Mouse (Mus musculus) adrenal gland, adult (tissue): ENCODE measurements around the gene Pamr1.

ENCODE experiments used
- DNase-seq, 2 experiments: peaks; one replicate each; pipeline ENCODE4 v3.0.0; 2022 to 2023; ENCODE audit warnings: low spot score in 1 of 2; ENCODE audit not compliant: inconsistent age in 2 of 2

Pamr1 gene

GRCm38 (mm10) chr2:102549611-102550266, at the start of gene Pamr1:
Pamr1 (plus strand) TSS chr2:102550012.
- DNase-seq, result peak in 1 of 2 experiments; percentile 32

DNA sequence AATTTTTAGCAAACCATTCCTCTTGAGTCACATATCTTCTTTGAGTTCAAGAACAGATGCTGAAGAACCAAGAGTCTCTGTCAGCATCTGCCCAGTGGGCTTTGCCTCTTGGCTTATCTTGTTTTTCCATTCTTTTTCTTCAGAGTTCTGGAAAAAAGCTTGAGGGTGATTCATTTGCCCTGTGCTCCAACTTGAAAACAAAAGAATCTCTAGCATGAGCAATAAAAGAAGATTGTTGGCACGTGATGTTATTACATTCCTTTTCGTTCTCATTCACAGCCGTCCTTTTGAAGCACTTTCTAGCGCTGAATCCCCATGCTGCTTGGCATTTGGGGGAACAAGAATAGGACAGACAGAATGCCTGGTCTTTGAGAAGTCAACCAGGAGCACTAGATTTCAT, 42.2 kb upstream of the Pamr1 start:
- DNase-seq, result no peak

GRCm38 (mm10) chr2:102508154-102508553, 41.7 kb upstream of the Pamr1 start:
- no peak for DNase-seq

- DNase-seq, result no peak
Observed at GRCm38 (mm10) chr2:102519956-102520355, 29.9 kb upstream of the Pamr1 start.

DNA sequence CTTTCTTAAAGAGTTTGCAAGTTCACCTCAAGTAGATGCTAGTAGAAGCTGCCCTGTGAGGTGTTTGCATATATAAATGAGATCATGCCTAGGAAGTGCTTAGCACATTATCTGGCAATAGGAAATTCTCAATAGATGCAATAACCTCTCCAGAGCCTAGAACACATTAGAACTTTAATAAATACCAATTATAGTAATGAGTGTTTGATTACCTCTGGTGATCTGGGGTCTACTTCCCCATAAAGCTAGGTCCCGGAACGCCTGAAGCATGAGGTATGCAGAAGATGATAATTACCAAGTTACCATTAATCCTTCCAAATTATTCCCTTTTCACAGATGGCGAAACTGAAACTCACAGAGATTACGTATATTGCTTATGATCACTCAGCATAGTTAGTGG, 22.2 kb upstream of the Pamr1 start:
- DNase-seq, result no peak

DNA sequence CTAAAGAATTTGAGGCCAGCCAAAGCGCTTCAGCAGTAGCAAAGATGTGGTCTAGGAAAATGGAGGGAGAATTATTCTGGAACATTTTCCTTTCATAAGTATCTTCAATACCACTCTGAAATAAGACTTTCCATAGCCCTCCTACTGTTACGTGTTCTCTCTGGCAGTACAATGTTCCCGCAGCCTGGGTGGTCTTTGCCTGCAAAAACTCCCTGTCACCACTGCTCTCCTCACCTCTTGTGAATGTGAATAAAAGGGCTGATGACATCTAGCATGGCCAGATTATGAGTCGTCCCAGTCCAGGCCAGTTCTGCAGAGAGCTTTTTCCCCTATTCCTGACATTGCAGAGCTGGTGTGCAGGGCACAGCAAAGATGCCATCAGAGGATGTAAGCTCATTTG, 16.4 kb upstream of the Pamr1 start:
- no peak for DNase-seq

DNA sequence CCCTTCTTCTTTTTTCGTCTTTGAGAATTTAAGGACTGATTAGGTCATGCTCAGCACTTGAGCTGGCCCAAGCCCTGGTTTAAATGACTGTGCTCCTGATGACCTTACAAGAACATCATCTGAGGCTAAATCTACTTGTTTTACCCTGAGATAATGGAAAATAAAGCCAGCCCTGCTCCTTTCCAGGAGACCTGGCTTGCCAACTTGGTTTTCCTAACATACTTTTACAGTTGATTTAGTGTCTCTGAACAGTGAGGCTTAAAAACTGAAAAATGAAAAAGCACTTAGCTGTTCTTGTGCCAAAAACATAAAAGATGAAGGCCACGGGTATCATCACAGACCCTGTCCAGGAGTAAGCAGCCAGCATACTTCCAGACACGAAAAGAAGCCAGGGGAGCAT, 13.0 kb upstream of the Pamr1 start:
- DNase-seq, result peak in 1 of 2 experiments; percentile 69

- peak in 1 of 2 experiments; percentile 23 for DNase-seq
Observed at GRCm38 (mm10) chr2:102540438-102541230, 9.2 kb upstream of the Pamr1 start.

GRCm38 (mm10) chr2:102541404-102542125, 8.2 kb upstream of the Pamr1 start:
- peak in 1 of 2 experiments; percentile 67 for DNase-seq

- DNase-seq, result peak in 1 of 2 experiments; percentile 32
Observed at GRCm38 (mm10) chr2:102543961-102544719, 5.7 kb upstream of the Pamr1 start.

DNA sequence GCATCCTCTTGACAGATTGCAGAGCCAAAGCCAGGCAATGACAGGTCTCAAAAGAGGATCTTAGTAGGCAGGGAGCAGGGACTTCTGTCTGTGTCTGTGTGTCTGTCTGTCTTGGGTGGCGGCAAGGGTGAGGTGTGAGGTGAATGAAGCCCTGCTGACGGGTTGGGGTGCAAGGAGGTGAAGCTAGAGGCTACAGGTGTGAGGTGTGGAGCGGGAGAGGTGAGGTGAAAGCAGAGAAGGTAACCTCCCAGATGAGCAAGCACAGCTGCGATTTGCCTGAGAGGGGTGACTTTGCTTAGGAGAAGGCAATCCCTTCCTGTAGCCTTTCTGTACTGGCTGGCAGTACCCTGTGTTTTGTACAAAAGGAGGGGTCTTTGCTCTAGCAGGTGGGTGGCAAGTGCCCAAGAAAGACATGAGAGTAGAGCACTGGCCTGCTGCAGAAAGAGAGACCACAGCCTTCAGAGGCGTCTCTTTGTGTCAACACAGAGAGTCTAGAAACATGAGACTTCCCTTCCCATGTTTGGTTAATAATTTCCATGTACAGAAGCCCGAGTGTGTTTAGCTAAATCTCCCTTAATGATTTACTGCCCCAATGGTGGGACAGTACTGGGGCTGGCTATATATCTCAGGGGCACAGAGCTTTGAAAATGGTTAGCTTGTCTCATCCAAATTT, 1.2 kb downstream of the Pamr1 start:
- DNase-seq, result no peak

DNA sequence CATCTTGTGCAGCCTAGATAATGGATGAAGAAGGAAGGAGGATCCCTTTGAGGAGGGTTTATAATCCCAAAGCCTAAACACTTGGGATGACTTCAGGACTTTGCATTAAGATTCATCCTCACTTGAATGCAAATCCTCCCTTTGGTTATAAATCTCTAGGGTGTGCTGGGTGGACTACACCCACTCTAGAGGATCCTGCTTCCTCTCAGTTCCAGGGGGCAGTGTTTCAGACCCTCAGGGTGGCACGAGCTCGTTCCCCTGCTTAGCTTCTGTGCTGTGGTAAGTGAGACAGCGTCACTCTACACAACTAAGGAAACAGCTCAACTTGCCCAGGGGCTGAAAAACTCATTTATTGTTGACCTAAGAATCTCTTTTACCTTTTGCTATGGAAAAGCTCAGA, 1.8 kb downstream of the Pamr1 start:
- no peak for DNase-seq

GRCm38 (mm10) chr2:102552095-102552537, 2.3 kb downstream of the Pamr1 start:
- DNase-seq, result no peak

- DNase-seq, result no peak
Observed at GRCm38 (mm10) chr2:102557085-102557484, 7.3 kb downstream of the Pamr1 start.

- DNase-seq, result no peak
Observed at GRCm38 (mm10) chr2:102558965-102559364, 9.2 kb downstream of the Pamr1 start.

DNA sequence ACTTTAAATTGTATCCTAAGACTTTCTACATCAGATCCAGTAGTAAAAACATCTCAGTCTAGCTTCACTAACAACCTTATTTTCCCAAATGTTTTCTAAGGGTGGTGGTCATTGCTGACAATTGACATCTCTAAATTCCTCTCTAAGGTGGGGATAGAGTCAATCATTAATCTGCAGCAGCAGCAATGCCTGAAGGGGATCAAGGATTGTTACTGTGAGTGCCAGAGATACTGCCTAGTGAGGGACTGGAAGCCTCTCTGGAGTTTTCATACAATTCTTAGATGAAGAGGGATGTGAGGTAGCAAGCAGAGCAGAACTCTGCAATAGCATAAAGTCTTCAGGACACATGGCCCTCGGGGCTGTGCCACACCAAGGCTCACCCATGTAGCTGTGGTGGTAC, 14.0 kb downstream of the Pamr1 start:
- no peak for DNase-seq

DNA sequence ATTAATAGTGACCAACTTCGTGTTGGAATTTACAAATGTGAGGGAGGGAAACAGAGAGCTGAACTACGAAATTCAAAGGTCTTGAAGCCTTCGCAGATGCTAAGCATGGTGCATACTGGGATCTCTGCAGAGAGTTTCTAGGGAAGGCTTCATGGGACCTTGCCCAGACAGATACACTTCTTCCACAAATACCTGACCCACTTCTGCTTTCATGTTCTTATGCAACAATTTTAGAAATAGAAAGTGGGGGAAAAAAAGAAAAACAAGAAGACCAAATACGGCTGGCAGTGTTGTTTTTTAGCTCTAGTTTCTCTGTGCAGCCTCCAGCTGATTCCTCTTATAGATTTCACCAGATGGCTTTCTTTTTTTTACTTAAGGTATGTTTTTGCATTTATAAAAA, 29.4 kb downstream of the Pamr1 start:
- DNase-seq, result no peak

DNA sequence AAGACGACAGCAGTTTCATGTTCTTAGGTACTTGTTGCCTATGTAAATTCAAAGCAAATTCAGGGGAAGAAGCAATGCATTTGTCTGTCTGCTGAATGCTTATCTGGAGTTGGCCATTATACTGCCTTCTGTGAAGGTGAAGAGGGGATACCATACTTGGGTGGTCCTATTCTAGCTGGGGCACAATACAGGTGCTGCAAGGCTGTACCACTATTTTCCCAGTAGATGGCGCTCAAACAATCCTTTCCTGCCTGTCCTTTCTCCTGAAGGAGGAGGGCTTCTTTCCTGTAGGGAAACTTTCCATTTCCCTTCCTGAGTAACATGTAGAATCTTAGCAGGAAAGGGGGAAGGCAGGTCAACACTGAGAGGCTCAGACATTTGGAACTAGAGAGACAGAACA, 40.2 kb downstream of the Pamr1 start:
- DNase-seq, result peak in 1 of 2 experiments; percentile 59

- no peak for DNase-seq
Observed at GRCm38 (mm10) chr2:102594535-102594934, 44.7 kb downstream of the Pamr1 start.

DNA sequence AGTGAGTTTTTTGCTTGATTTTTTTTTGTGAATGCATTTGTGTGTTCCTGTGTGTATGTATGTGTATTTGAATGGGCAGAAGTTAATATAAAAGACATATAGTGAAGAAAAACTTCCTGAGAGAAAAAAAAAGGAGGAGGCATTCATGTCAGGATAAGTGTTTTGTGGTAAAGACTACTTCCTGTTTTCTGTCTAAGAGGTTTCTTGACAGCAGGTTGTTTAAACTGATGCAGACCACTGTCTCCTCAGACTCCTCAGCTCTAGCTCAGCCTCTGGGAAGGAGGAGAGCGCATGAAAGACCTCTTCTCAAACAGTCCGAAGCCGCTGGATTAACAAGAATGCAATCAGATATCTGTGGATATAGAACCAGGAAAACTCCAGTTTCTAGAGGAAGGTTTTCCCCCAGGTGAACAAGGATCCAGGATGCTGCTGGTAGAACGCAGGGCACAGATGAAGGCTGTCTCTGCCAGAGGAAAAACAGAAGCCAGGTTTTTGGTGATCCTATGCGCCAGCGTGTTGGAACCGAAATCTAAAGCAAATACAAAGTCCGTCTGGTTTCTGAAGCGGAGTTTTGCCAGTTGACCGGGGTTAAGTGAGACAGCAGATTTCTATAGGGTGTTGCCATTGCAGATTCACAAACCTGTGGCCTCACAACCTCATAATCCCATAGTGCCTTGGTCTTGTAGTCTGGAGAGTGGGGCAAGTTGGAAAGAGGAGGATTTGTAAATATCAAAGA, 45.8 kb downstream of the Pamr1 start:
- DNase-seq, result no peak
